Mouse (Mus musculus) cerebellum, adult 2 months (tissue): ENCODE measurements at regions not wholly inside any gene's neighbourhood (a gene's known extent, or its start where the extent isn't known, plus 50 kb on each side); places are given as distances from the start of the nearest gene placed in this dataset.

Experiments used
- CTCF ChIP-seq: fragments of 200-500 bp; IDR thresholded peaks from 2 replicates; pipeline ENCODE4 v1.5.1; 2011; ENCODE audit warnings: low read depth, mild to moderate bottlenecking, control low read depth, low read length, moderate library complexity, borderline replicate concordance; ENCODE audit not compliant: insufficient read depth
- POLR2A ChIP-seq: fragments of 200-500 bp; IDR thresholded peaks from 2 replicates; pipeline ENCODE4 v1.6.1; 2011; ENCODE audit warnings: low read length, control low read depth, borderline replicate concordance; ENCODE audit not compliant: insufficient read depth

DNA sequence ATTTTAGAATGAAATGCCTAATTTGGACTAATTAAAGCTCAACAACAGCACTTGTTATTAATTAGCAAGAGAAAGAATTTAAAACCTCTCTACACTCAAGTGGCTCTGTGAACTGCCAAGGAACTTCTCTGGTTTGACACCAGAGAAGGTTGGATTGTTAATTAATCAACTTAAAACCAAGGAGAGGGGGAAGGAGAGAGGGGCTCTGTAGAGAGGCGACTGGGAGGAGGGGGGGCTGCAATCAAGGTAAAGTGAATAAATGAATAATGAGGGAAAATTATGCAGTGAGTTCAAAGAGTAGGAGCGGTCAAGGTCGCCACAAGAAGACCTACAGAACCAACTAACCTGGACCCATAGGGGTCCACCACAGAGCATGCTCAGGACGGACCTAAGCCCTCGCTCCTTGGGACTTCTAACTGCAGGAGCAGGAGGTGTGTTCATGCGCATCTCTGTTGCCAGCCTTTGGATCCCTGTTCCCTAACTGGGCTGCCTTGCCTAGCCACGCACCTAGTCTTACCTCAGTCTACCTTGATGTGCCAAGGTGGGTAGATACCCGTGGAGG lies 189.0 kb upstream of the Ghr start:
- no peak for TF ChIP-seq CTCF
- TF ChIP-seq POLR2A, result no peak
